Mouse (Mus musculus): ENCODE measurements around the gene 1110002E22Rik.

The 1110002E22Rik gene

GRCm38 (mm10) chr3:138110910-138111782, 46.3 kb downstream of the 1110002E22Rik start:
- no peak for DNase-seq

- DNase-seq, result no peak
Measured at GRCm38 (mm10) chr3:138114106-138114505, 49.3 kb downstream of the 1110002E22Rik start.

GRCm38 (mm10) chr3:138116871-138117270, 52.0 kb downstream of the 1110002E22Rik start:
- DNase-seq, result no peak

DNA sequence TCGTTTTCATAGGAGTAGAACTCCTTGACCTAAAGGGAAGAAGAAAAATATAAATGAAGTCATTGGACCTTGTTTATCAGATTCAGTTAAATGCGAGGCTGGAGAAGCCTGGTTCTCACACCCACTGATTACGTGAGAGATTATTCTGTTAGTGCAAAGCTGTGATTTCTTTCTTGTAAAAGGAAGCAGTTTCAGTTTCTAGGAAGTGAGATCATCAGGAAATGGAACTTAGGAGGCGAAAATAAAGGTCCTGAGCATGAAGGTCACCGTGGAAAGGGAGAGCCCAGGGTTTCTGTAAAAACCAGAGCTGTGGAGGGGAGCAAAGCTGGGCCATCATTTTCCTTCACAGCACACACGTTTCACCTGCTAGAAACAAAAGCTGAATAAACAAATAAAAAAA, 53.5 kb downstream of the 1110002E22Rik start:
- no peak for DNase-seq

GRCm38 (mm10) chr3:138118831-138119230, 54.0 kb downstream of the 1110002E22Rik start:
- no peak for DNase-seq

- DNase-seq, result no peak
Measured at GRCm38 (mm10) chr3:138119444-138120105, 54.7 kb downstream of the 1110002E22Rik start.

- DNase-seq, result no peak
Measured at GRCm38 (mm10) chr3:138121461-138121860, 56.6 kb downstream of the 1110002E22Rik start.

DNA sequence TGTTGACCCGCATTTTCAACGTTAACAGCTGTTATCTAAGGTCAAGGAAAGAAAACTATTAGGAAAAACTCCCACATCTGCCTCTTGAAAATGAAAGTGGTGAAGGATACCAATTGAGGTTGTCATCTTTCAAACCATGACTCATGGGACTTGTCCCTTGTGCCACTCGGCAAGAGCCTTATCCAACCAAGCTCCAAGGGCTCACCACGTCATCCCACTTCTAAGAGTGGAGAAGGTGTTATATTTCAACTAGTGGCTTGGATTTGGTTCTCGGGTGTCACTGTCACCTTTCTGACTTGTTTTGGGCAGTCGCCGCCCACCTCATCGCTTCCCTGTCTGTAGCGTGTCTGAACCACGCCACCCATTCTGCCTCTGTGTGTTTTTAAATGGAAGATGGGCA, 59.0 kb downstream of the 1110002E22Rik start:
- no peak for DNase-seq

DNA sequence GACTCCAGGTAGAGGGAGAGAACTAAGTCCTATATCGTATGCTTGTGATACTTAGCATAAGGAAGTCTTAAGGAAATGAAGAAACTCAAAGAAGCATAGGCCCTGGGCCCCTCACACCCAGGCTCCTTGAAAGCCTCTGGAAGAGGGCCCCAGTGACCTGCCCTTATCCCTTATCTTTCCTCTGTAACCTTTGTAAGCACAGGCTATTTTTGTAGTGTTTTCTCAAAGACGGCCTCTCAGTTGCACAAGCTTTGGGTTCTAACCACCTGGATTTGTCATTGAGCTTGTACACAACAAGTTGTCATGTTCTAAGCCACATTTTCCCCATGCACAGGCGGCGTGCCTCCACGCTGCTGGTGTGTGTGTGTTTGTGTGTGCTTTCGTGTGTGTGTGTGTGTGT, 64.3 kb downstream of the 1110002E22Rik start:
- no peak for DNase-seq

- no peak for DNase-seq
Measured at GRCm38 (mm10) chr3:138130692-138131091, 65.8 kb downstream of the 1110002E22Rik start.

Data from thymus, postnatal 14 days (tissue).